Mouse (Mus musculus) layer of hippocampus, postnatal 10 days (tissue): ENCODE measurements at regions not wholly inside any gene's neighbourhood (a gene's known extent, or its start where the extent isn't known, plus 50 kb on each side); places are given as distances from the start of the nearest gene placed in this dataset.
A peak's percentile ranks its signal among the peaks of the same experiment; 100 is the strongest.

Experiments
- DNase-seq, 2 experiments: peaks; one replicate each; pipeline ENCODE4 v3.0.0; 2021; ENCODE audit warnings: low spot score in 2 of 2

DNA sequence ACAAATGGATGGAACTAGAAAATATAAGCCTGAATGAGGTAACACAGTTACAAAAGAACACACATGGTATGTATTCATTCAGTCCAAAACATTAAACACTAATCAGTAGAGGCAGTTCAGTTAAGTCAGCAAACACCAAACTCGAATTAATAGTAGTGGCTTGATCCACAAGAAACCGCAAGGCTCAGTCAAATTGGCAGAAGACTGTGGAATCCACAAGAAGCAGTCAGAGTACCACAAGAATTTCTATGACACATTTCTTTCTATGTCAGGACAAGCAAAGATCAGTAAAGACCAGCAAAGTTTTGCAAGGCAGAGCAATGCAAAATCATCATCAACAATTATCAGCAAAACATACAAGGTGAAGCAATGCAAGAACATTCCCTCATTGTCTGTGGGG, 1373.9 kb upstream of the Zeb2 start:
- no peak for DNase-seq

DNA sequence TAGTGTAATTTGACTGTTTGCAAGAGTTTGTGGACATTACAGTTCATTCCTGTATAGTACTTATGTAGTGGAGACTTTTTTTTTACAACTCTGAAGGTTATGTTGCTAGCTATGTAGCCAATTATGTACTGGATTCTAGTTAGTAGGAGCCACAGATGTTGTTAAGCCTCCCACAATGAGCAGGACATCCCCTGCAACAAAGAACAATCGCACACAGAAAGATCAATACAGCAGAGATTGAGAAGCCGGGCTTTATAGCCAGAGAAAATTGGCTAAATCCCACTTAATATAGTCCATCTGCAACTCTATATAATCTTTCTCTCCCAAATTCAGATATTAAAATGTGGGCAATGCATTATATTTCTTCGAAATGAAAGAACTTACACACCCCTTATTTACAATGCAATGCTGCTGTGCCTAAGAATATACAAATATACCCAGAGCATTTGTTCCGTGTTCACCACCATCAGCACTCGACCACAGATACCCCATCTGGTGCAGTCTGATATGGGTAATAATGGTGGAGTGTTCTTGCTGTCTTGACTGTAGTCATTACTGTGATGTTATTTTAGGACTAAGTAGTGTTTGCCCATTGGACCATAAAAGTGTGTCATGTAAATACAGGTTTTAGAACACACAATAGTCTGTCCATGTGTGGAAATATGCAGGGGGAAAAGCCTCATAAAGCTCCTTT, 1351.9 kb upstream of the Zeb2 start:
- no peak for DNase-seq

DNA sequence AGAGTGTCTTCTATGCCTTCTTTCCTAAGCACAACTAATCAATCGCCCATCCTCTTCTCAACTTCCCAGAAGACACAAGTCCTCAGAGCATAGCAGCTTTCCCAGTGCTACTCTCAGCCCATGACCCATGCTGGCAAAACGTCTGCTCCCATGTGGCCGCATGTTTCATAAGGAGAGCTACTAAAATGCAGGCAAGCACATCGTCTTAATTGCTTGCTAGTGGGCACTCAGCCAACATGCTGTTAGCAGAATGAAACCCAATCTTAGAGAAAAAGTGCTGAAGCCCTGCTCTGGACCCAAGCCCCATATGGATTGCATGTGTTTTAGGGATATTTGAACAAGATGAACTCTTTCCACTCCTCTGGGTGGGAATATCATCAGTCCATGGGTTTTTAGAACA, 1348.2 kb upstream of the Zeb2 start:
- DNase-seq, result peak in 1 of 2 experiments; percentile 17

DNA sequence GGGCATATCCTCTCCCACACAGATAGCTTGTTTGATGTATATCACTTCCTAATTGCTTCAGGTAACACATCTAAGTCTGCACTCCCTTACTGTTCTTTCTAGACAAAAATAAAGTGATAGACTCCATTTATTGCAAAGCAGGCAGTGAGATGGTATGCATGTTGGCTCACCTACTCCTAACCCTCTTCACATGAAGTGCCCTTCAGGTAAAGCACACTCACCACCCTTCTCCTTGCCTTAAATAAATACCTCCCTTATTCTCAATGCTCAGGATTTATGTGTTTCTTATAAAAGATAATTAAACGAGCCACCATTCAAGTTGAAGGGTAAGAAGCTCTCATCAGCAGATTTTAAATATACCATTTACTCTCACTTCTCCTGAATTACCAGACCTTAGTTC, 1347.7 kb upstream of the Zeb2 start:
- DNase-seq, result no peak

DNA sequence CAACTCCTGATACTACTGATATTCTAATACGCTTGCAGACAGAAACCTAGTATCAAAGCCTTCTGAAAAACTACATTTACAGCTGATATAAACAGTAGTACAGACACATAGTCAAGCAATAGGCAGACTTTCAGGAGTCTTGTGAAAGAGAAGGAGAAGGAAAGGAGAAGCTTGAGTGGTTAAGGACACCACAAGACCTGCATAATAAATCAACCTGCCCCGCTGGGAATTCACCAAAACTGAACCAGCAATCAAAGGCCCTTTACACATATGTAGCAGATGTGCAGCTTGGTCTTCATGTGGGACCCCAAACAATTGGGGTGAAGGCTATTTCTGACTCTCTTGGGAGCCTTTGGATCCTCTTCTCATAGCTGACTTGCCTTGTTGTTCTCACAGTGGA, 1345.5 kb upstream of the Zeb2 start:
- DNase-seq, result no peak

DNA sequence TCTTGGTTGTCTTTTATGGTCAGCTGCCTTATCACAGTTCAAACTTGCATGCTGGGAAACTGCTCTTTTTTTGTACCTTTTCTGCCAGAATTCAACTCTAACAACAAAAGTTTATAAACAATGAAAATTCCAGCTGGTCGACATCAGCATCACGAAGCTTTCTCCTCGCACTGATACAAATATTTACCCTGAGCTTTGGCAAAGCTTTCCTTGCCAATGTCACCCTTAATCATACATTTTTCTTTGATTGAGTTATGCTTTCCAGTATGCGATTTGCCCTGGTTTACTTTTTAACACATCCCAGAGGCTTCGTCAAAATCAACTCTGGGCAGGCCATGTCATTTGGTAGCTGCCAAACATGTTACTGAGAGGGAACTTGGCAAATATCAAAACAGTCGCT, 1333.5 kb upstream of the Zeb2 start:
- DNase-seq, result no peak

DNA sequence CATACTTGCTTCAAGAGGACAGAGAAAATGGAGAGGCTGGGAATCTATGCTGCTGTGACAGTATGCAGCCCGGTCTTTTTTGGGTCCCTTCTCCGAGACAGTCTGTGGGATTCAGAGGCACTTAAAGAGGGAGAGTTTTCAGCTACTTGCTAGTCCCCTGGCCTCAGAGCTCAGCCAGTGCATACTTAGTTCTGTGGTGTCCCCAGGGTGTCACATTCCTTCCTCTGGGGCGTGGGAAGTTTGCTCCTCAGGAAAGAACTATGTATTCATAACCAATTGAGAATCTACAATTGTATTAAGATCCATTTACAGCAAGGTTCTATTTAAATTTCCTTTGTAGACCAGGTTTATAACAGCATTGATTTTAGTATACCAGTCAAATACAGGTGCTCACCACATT, 1328.1 kb upstream of the Zeb2 start:
- no peak for DNase-seq

DNA sequence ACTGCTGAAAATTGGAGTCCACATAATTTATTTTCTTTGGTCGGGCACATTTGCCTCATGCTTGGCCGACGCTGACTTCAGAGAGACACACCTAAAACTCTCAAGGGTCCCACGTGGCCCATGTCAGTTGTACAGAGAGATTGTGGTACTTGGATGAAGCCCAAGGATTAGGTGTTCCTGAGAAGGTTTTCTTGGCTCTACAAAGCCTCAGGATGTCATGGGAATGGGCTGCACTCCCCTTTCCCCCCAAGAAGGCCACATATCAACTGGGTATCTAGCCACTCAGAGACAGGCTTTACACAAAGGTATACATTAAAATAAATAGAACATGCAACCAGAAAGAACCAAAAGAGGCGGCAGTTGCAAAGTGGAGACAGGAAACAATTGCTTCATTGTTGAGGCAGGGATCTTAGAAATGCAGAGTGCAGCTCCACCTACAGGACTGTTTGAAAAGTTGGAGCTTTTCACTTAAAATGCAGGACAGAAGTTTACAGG, 1326.5 kb upstream of the Zeb2 start:
- peak; percentile 31 to 52 for DNase-seq

DNA sequence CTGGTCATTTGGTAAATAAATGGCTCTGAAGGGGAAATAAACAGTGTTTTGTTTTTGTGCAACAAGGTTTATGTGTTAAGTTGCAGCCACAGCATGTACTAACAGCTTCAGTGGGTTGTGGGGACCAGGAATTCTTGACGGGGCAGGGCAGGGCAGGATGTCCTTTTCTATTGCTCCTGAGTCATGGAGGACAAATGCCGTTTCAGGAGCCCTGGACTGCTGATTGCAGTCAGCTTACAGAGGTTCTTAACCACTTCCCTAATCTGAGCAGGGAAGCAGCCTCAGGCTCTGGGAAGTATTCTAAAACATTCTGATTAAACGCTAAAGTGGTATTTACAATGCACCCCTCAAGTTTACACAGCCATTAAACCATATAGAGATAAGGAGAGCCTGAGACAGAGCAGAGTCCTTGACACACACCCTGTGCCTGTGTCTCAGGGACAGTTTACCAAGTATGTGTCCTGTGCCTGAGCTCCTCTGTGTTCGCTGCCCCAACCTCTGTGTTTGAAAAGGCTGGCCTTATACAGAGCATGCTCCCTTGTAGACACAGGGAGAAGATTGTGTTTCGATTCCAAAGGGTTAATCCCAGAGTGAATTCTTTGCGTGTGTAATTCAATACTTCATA, 1326.0 kb upstream of the Zeb2 start:
- peak in 1 of 2 experiments; percentile 12 for DNase-seq

DNA sequence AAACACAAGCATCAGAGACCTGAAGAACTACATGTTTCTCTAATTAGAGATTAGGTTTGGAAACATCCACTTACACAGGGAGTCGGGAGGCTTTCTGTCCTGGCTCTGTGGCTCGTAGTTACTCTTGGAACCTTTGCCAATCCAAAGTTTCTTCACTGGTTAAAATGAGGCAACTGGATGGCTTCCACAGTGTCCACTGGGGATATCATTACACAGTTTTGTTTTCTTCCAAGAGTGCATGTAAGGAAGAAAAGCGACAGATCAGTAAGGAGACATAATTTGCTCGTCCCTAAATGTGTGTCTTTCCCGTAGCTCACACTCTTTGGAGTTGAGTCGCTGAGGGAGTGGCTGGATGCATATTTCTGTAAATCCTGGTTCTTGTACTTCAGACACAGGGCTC, 1325.4 kb upstream of the Zeb2 start:
- no peak for DNase-seq

DNA sequence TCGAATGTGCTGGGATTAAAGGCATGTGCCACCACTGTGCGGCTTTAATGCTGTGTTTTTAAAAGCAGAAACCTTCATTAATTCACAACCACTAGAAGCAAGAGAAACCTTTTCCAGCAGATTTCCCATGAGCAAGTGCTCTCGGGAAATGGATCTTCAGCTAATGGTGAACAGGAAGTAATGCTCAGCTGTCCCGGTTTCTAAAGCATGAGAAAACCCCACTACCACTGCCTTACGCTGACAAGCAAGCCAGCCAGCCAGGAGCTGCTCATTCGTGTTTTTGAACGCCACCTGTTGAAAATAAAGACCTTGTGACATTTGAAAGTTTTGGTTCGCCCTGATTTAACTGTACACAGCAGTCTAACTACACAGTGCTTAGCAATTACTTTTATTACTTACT, 1324.7 kb upstream of the Zeb2 start:
- DNase-seq, result no peak

DNA sequence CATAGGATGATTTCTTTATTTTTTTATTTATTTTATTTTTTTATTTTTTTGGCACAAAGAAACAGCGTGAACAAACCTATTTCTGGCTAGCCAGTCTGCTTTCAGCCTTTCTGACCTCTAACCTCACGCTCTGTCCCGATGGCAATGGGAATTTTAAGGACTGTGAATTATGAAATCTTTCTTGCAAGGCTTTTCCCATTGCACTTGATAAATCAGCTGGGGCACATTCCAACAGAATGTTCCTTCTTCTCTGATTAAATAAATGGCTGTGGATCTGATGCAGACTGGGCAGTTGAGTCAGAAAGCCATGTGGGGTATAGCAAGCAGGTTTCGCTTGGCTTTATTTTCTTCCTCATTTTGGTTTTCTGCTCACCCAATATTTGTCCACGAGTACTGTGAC, 1324.2 kb upstream of the Zeb2 start:
- DNase-seq, result no peak

DNA sequence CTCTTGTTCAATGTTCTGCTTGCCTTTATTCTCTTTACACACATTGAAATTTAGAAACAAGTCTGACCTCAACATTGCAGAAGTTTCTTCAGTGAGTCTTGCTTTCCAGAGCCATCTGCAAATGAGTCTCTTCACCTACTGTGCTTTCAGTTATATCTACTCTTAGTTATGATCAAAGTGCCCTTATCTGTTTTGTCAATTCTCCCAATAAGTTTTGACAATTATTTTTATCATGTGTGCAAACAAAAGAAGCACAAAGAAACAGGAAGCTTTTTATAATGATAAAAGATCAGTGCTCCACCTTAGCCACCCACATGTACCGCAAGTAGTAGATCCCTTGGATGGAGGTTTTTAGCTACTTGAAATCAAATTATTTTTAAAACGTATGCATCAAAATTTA, 1322.8 kb upstream of the Zeb2 start:
- no peak for DNase-seq

DNA sequence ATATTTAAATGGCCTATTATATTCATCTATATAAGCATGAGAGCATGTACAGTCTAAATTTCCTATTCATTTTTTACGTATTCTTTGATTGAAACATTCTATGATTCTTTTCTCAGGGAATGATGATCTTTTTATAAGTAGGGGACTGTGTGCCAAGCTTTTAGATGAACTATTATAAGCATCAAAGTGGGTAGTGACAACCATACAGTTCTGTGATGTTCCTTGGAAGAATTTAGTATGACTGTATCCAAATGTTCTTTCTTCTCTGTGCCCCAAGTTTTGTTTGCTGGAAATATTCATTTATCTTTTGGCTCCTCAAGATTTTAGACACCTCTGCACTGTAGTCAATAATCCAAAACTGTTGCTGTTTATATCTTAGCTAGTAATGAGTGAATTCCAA, 1301.1 kb upstream of the Zeb2 start:
- DNase-seq, result no peak

DNA sequence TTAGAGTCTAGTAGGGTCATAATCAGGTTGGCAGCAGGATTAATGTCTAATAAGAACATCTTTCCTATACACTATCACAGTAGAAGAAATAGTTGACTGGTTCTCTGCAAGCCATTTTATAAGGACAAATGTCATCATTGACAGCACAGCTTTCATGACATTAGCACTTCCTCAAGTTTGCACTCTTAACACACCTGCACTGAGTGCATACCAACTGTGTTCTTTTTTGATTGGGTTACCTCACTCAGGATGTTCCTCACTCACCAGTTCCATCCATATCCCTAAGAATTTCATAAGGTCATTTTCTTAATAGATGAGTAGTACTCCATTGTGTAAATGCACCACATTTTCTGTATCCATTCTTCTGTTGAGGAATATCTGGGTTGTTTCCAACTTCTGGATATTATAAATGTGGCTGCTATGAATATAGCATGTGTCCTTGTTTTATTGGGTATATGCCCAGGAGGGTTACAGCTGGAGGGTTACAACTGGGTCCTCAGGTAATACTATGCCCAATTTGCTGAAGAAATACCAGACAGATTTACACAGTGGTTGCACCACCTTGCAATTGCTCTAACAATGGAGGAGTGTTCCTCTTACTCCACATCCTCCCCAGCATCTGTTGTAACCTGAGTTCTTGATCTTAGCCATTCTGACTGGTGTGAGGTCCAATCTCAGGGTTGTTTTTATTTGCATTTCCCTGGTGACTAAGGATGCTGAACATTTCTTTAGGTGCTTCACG, 1285.3 kb upstream of the Zeb2 start:
- DNase-seq, result no peak

DNA sequence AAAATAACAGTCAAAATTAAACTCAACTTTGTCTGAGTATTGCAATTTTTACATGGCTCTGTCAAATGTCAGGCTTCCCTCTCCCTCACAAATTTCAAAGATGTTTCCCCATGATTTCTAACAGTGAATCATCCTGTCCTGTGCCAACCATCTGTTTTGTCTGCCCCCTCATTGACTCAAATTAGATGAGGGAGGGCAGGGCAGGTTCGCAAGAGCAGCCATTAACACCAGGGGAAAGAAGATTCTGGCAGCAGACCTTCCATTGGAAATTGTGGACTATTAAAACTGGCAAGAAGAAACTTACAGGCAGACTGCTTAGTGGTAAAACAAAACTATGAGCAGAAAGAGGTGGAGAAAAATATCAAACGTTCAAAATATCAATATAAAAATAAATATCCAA, 1277.0 kb upstream of the Zeb2 start:
- DNase-seq, result peak; percentile 15 to 39

DNA sequence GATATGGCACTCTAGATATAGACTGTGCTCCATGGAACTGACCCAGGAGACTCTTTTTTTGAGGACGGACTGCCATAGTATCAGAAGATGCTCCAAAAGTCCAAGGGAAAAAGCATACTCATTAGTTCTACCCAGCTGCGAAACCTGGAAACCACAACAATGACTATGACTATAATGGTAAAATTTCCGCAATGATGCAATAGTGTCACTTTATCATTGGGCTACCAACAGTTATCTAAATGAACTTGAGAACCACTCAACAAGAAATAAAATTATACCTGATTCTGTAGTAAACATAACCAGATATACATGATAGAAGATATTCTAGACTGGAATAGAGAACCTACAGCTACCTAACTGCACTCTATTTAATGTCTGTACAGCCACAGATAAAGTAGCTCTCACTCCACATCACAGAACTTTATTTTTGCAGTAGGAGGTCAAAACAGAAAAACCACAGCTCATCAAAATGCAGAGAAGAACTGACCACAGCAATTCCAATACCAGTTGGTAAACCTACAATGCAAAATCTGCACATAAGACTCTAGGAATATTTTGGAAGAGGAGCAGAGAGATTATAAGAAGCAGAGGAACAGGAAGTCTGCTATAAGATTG, 1255.8 kb upstream of the Zeb2 start:
- DNase-seq, result no peak

DNA sequence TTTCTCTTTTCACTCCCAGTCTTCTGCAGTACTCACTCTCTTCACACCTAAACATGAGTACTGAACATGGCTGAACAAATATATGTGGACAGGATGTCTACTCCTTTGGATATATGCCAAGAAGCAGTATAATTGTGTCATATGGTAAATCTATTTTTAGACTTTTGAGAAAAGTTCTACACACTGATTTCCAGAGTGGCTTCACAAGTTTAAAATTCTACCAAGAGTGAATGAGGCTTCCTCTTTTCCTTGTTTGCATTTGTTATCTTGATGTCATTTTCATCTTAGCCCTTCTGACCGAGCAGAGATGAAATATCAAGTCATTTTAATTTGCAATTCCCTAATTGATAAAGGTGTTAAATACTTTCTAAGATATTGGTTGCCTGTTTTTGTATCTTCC, 1254.6 kb upstream of the Zeb2 start:
- no peak for DNase-seq

DNA sequence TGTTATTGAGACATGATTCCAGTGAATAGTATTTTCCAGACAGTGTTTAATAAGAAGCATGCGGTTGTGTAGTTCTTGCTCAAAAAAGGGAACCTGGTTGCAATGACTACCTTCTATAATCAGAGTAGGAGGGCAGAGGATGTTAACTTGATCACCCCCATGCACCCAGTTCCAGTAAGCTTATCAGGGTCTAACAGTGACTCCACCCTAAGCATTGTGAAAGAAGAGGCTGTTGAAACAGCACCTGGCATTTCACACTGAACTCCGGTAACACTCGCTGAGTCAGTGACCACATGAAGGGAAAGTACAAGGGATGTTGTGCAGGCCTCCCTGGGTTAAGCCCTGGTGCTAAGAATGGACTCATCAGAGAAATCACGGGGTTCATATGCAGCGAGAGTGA, 1253.8 kb upstream of the Zeb2 start:
- no peak for DNase-seq

DNA sequence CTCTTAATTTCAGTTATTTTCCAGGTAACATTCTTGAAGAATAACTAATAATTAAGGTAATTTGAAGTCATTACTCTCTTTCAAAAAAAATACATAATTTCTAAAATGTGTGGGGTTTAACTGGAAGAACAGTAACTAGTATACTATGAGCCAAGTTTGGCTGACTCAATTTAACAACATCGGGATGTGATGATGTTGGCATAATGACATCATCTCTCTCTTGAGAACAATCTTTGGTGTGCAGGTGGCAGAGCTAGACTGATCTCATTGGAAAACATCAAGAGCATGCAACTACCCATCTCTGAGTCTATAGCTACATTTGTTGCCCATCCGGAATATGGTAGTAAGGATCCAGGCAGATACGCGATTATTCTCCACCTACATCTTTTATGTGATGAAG, 1251.7 kb upstream of the Zeb2 start:
- no peak for DNase-seq

DNA sequence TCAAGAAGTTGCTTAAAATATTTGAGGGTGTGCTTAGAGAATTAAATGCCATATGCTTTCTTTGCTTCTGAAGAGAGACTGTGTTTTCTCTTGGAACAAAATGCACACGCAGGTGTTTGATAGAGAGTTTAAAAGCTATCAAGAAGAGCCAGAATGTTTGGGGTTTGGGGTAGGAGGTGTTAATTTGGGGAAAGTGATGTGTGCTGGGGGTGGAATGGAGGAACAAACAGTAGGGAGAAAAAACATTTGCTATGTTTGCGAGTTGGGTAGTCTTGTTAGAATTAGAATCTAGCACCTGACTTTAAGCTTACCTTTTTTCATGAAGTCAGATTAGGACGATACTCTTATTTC, 1248.9 kb upstream of the Zeb2 start:
- DNase-seq, result no peak

DNA sequence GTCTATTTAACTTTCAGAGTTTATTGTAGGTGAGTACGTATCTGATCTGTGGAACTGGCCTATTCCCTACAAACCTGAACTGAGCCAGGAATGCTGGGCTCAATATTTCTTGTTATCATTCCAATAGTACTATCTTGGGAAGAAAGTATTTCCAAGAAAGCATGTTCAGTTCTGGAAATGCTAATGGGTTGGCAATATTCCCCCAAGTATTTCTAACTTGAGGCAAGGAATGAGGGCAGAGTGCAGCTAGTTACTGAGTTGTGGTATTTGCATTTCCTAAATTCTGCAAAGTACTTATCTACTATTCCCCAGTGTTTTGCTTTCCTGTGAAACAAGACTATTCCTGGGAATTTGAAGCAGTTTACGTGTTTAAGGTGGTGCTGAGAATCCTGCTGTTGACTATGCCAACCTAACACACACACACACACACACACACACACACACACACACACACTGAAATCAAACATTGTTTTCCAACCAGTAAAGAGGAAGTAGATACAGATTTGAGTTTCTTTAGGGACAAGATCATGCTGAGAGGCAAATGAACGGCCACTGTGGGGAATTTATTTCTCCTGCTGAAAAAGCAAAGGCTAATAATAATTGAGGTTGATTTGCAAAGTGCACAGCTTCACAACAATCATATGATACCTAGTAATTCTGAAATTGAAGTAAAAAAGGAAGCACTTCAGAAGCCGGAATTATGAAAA, 1248.4 kb upstream of the Zeb2 start:
- no peak for DNase-seq
